Mouse (Mus musculus) liver, adult (tissue): ENCODE measurements at regions not wholly inside any gene's neighbourhood (a gene's known extent, or its start where the extent isn't known, plus 50 kb on each side); places are given as distances from the start of the nearest gene placed in this dataset.
A peak's percentile ranks its signal among the peaks of the same experiment; 100 is the strongest.

Source experiments
- GATA4 ChIP-seq: IDR thresholded peaks from 2 replicates; pipeline ENCODE4 v1.6.1; 2014; ENCODE audit warnings: mild to moderate bottlenecking, low read length; ENCODE audit not compliant: insufficient replicate concordance

- TF ChIP-seq GATA4 = 0 out of 2 replicates have a peak, but pooled peaks have one; percentile 22
These were observed 208.0 kb upstream of the Ccdc122 start for GRCm38 (mm10) chr14:76828453-76829160.

- TF ChIP-seq GATA4 = no peak
These were observed 212.5 kb upstream of the Ccdc122 start for GRCm38 (mm10) chr14:76824066-76824465.

GRCm38 (mm10) chr14:76822766-76823325 is 213.7 kb upstream of the Ccdc122 start:
- TF ChIP-seq GATA4 = no peak

- no peak for TF ChIP-seq GATA4
These were observed 214.7 kb upstream of the Ccdc122 start for GRCm38 (mm10) chr14:76821892-76822291.

GRCm38 (mm10) chr14:76821484-76821883 is 215.1 kb upstream of the Ccdc122 start:
- no peak for TF ChIP-seq GATA4

- TF ChIP-seq GATA4 = no peak
These were observed 215.6 kb upstream of the Ccdc122 start for GRCm38 (mm10) chr14:76820989-76821388.

GRCm38 (mm10) chr14:76819690-76820089 is 216.9 kb upstream of the Ccdc122 start:
- TF ChIP-seq GATA4 = peak; percentile 49; the same call in 1 of the 2 replicates

- no peak for TF ChIP-seq GATA4
These were observed 218.1 kb upstream of the Ccdc122 start for GRCm38 (mm10) chr14:76818256-76819010.

- peak; percentile 7; the same call in 1 of the 2 replicates for TF ChIP-seq GATA4
These were observed 219.3 kb upstream of the Ccdc122 start for GRCm38 (mm10) chr14:76817189-76817772.

GRCm38 (mm10) chr14:76816666-76817065 is 219.9 kb upstream of the Ccdc122 start:
- no peak for TF ChIP-seq GATA4

- no peak for TF ChIP-seq GATA4
These were observed 224.3 kb upstream of the Ccdc122 start for GRCm38 (mm10) chr14:76812155-76812875.

- no peak for TF ChIP-seq GATA4
These were observed 225.6 kb upstream of the Ccdc122 start for GRCm38 (mm10) chr14:76810697-76811589.

- no peak for TF ChIP-seq GATA4
These were observed 226.5 kb upstream of the Ccdc122 start for GRCm38 (mm10) chr14:76810041-76810440.

GRCm38 (mm10) chr14:76809411-76809810 is 227.2 kb upstream of the Ccdc122 start:
- TF ChIP-seq GATA4 = no peak

- peak; percentile 85 for TF ChIP-seq GATA4
These were observed 231.3 kb upstream of the Ccdc122 start for GRCm38 (mm10) chr14:76805151-76805785.
